Mouse (Mus musculus) kidney, adult 9 months (tissue): ENCODE results near the gene Cracr2b.

Experiments
- DNase-seq: peaks from one replicate; pipeline ENCODE4 v3.0.0; 2022

Gene Cracr2b

DNA sequence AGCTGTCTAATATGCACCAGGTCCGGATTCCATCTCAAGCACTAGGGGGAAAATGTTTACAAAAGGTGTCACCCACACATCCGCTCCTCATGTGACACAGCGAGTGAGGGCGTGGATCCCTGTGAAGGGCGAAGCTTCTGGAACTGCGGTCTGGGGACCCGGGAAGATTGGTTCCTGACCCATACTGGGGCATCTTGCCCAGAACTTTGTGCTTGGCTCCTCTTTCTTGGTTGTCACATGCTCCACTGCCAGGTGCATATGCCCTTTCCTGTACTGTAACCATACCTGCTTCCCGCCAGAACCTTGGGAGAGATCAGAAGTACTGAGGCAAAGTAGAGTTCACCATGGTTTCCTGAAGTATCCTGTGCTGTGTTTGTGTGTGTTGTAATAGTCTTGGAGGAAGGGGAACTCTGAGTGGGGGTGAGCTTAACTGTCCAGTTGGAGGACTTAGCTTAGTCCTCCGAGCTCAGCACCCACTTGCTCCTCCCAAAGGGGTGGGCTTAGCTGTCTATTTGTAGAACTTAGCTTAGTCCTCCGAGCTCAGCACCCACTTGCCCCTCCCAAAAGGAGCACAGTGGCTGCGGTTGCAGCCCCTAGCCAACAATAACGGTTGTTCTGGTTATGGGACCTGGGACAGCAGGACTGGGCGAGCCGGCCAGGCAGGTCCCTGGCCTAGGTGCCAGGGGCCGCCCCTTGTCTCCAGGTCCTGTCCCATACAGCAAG lies at the start of gene Cracr2b:
Gene Cracr2b, plus strand, starts transcription at position 704 of the 723 bp plus-strand sequence.
- no peak for DNase-seq

- no peak for DNase-seq
These were observed 49.2 kb upstream of the Cracr2b start for GRCm38 (mm10) chr7:141411667-141412066.

DNA sequence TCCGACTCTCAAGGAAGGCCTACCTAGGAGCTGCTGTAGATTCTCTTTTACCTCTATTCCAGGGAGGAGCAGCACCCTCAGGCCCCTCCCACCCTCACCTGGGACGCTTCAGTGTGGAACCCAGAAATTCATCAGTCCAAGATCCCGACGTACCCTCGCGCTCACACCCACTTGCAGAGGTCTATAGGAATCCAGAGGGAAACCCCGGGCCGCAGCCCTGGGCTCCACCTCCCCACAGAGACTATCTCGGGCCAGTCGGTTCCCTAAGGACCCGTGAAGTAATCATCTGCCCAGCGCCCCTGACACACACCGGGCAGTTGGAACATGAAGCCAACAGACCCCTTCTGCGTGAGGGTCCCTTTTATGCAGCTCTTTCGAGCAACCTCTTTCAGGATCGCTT lies 47.6 kb upstream of the Cracr2b start:
- no peak for DNase-seq

- peak; percentile 99 for DNase-seq
These were observed 46.9 kb upstream of the Cracr2b start, which contains the start of gene Gatd1 for GRCm38 (mm10) chr7:141413809-141414584. Gene Gatd1 (minus strand): TSS chr7:141414136.

DNA sequence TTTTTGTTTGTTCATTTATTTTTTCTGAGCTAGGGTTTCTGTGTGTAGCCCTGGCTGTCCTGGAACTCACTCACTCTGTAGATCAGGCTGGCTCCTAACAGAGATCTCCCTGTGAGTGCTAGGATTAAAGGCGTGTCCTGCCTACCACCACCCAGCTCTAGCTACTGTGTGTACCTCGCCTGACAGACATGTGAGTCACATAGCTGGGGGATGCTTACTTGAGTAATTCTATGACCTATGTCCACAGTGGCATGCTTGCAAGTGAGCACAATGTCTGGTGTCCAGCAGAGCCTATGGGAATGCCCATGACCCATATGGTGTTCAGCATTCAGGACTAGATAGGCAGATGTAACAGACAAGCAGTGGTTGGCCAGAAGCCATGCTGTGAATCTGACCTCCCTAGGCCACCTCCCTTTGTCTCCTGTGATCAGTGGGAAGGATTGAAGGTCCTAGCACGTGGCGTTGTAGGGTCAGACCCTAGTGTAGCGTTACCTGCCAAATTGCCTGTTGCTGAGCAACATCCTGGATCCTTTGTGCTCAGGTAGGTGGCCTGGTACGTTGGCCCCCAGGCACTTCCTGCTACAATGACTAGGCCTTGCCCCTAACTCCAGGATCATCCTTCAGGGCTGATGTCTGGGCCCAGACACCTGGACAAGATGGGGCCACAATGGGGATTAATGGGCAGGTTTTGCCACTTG lies 44.6 kb upstream of the Cracr2b start:
- DNase-seq = no peak

DNA sequence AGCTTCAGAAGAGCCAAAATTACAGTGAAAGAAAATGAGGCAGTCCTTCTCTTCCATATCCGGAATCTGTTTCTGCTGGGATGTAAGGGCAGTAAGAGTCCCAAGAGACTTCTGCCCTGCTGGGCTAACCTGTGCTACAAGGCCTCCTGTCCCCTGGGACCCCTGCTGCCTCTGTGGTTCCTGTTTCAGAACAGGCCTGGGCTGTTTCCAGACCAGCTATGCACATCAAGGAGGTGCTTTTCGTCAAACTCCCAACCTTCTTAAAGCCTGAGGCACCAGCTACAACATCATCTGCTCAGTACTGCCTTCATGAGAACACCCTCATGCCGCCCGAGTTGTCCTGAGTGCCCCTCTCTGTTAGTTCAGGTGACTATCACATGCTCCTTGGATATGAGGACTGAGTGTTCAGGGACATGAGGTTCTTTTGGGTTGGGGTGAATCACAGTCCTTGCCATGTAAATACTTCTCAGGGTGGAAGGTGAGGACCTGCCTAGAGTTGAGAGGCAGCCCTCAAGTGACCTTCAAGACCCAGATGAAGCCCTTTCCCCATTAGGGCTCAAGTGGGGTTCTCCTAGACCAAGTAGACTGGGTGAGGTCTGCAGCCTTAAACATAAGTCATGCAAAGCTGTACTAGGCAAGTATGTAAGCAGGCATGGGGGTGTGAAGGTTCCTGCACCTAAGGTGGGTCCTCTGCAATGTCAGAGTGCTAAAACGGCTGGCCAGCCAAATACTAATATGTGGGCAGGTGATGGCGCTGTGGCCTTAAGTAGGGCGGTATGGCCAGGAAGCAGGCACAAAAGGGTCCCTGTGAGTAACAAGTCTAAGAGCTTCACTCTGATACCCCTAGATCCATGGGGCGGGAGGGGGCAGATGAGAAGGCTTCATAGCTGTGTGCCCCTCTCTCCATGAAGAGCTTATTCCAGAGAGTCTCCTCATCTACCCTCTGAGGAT lies 42.9 kb upstream of the Cracr2b start:
- DNase-seq = no peak

DNA sequence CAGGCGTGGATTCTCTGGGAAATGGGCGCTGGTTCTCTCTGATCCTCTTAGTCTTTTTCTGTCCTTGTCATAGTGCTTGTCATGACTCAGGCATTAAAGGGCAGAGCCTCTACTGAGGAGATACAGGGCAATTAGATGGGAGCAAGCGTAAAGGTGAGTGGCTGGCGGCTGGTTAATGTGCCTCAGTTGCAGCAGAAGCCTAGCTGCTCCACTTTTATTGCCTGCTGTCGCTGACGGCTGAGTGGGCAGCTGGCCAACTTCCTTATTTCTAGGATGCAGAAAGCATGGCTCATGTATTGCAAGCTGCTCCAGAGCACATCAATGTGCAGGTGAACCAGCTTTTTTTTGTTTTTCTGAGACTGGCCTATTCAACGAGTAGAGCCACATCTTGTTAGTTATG lies 41.9 kb upstream of the Cracr2b start:
- no peak for DNase-seq

- no peak for DNase-seq
These were observed 40.7 kb upstream of the Cracr2b start for GRCm38 (mm10) chr7:141420030-141420702.

DNA sequence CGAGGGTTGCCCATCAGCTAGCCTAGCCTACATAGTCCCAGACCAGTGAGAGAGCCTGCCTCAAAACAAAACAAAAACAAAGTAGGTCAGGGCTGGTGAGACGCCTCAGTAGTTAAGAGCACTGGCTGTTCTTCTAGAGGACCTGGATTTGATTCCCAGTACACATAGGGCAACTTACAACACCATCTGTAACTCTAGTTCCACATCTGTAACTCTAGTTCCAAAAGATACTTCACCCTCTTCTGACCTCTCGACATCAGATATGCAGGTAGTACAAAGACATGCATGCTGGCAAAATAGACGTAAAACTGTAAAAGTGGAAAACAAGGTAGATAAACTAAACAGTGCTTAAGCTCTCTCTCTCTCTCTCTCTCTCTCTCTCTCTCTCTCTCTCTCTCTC lies 37.1 kb upstream of the Cracr2b start:
- no peak for DNase-seq

GRCm38 (mm10) chr7:141426948-141427730 lies 33.8 kb upstream of the Cracr2b start:
- no peak for DNase-seq

DNA sequence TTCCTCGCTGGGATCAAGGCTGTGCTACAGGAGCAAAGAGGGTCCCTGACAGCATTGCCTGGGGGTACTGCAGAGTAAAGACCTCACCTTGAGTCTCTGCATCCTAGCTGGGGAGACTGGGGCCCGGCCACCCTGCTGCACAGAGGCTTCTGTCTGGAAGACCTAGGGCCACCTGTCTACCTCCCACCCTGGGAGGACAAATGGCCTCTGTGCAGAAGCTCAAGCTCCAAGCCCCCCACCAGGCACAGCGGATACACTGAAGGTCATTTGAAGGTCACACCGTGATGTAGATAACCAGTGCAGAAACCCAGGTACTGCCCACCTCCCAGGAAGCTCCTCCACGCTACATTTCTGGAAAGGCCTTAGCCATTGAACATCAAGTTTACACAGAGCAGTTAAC lies 32.2 kb upstream of the Cracr2b start:
- DNase-seq = no peak

DNA sequence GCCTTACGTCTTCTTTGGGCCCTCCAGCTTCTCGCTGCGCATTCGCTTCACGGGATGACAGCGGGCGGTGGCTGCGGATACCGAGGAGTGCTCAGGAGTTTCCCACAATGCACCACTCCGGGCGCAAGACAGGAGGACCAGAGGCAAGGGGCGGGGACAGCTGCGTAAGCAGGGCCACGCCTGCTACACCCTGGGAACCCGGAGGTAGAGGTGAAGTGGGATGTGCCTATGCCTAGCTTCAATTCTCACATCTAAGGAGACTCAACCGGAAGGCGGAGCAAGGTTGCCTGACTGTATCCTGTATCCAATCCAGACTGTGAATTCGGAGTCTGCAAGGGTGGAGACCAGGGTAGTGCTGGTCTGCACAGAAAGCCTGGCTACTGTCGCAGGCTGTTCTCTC lies 31.6 kb upstream of the Cracr2b start, which contains the start of gene Cend1:
Gene Cend1, minus strand, starts transcription at position 182 of the 400 bp plus-strand sequence.
- peak; percentile 56 for DNase-seq

DNA sequence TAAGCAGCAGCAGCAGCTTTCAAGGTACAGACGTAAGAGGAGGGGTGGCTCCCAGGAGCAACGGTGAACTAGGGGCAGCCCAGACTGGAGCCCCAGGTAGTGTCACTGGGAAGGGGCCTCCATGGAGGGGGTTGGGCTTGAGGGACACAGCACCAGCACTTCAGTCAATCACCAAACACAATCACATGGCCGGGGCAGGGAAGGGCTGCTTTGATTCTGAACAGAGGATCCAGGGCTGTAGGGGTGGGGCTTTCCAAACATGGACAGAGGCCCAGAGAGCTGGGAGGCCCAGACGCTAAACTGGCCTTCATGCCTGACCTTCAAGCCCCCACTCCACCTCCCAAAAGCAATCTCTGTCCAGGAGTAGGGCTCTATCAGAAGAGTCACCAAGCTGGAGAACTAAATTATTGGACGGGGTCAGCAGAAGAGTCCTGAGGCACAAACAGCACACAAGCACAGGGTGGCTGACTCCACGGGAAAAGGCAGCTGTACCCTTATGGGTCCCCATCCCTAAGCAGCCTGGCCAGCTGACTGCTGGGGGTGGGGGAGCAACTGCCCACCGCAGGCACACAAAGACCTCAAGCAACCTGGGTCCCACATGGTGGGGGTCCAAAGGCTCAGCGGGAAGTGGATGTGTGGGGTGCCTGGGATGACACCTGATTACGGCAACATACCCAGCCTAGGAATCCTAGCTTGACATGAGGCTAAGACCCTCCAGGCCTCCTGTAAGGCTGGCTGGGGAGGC lies 30.9 kb upstream of the Cracr2b start:
- DNase-seq = no peak

- DNase-seq = no peak
These were observed 30.2 kb upstream of the Cracr2b start for GRCm38 (mm10) chr7:141430585-141431240.

DNA sequence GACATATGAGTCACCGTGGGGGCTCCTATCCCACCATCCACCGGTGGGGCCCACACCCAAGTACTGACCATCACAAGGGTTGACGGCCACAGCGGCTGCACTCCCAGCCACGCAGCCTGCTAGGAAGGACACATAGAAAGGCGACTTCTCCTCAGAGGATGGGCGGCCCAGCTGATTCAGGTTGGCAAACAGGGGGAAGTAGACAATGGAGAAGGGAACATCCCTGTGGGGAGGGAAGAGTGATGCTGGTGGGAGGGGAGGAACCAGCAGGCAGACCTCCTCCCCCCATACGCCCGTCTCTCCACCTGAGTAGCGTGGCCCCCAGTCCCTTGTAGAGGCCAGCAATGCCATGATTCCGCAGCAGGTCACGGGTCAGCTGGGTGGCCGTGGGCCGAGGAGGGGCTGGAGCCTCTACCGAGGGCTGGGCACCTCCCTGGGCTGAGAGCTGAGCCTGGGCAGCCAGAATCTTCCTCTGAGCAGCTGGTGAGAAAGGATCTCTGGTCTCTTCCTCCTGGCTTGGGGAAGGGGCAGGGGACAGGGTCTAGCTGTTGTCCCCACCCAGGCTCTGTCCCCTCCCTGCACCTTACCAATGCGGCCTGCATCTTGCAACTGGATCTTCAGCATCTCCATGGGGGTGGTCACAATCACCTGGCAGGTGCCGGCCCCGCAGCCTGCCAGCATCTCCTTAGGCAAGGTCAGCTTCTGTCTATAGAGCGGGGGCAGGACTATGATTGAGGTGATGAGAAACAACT lies 29.3 kb upstream of the Cracr2b start:
- DNase-seq = no peak

GRCm38 (mm10) chr7:141432186-141432611 lies 28.7 kb upstream of the Cracr2b start:
- no peak for DNase-seq

DNA sequence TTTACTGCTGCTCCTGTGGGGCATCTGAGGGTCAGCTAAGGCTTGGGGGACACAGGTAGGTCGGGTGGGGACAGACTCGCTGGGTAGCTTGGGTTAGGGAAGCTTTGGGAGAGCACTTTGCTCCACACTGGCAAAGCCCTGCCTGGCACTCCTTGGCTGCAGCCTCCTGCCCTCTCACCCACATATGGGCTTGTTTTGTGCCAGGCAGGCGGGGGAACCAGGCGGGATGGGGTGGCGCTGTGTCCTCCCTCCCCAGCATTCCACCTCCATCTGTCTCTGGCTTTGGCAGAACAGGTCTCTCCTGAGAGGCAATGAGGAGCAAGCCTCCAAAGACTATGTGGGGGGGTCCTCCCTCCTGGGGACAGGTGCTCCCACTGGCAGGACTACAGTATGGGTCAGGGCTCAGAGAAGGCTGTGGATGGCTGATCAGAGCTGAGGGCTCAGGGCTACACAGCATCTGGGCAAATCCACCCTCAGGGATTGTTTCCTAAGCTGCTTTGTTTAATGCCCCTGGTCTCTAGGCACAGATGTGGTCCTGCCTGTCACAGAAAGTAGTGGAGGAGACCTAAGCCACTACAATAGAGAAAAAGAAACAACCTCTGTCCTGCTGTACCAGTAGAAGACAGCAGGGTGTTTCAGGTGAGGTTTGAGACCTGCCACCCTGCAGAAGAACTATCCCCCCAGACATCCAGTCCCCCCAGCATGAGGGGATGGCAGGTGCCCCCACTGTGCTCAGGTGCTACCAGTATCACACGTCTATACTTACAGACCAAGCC lies 28.0 kb upstream of the Cracr2b start:
- DNase-seq = peak; percentile 83
